Mouse (Mus musculus) mesoderm, embryonic 11.5 days (tissue): ENCODE measurements at regions not wholly inside any gene's neighbourhood (a gene's known extent, or its start where the extent isn't known, plus 50 kb on each side); places are given as distances from the start of the nearest gene placed in this dataset.

Experiments used
- DNase-seq: peaks from one replicate; pipeline ENCODE4 v3.0.0-alpha.2; 2012; ENCODE audit warnings: low read depth, low spot score

GRCm38 (mm10) chr6:96745906-96746305 is 314.3 kb downstream of the Fam19a4 start:
- DNase-seq = no peak

GRCm38 (mm10) chr6:96716931-96717330 is 343.3 kb downstream of the Fam19a4 start:
- DNase-seq = peak; percentile 20

GRCm38 (mm10) chr6:96709761-96710160 is 350.5 kb downstream of the Fam19a4 start:
- no peak for DNase-seq
